In the genomic region with DNA sequence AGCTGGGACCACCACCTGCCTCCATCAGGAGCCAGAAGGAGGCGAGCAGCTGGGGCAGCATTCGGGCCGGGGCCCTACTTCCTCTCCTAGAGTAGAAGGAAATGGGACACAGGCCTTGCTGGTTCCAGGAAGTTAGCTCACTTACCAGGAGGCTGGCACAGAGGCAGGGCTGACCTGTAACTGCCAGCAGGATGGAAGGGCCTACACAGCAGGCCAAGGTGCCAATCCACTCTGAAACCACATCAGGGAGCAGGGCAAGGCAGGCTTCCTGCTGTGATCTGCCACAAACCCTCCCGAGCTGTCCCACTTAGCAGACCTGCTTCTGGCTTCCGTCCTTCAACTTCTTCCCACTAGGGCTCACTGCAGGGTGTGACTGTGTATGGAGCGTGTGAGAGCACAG, we compare ENCODE assay signal across 11 mouse cellular contexts. TPM values are rescaled to one million over a fixed set of nuclear protein-coding genes. Genes with fewer than 3 reads are reported as not detected.
DNase-seq lines count a peak whose midpoint lies in the region; ATAC-seq and TF ChIP-seq lines count a peak whose summit lies in the region.
"Had no signal": no experiment of that assay in that cellular context is flagged by ENCODE, and none has a peak within 500 bp of the region (broad histone marks: within the 10 kb centered on the region; RNA-seq: fewer than 3 reads in every experiment).

No protein-coding gene starts in this region.

- ATAC-seq in kidney, embryonic 15.5 days (replicated peaks; ENCODE audit: low FRiP score) = no peak; the same call in 1 of the 2 replicates
- ATAC-seq in common myeloid progenitor, adult 5-6 weeks (replicated peaks; ENCODE audit: low read depth, poor library complexity, severe bottlenecking) = peak; percentile 59
- ATAC-seq in lung, postnatal 0 days = peak; percentile 27
- ATAC-seq in frontal cortex, adult (ENCODE audit: low TSS enrichment) = no peak
- ATAC-seq: midbrain, embryonic 15.5 days had no signal

- DNase-seq in kidney, adult 2 months = no peak
- peak; percentile 51 for DNase-seq in lung, postnatal 0 days (ENCODE audit: low spot score)
- peak; percentile 63 for DNase-seq in thymus, adult 2 months
- DNase-seq in layer of hippocampus, postnatal 14 days (ENCODE audit: low spot score in 2 of 2) = no peak

- TF ChIP-seq CTCF in kidney, adult 2 months (conservative IDR thresholded peaks at IDR 0.05; ENCODE audit: insufficient read depth, insufficient read length, low read depth, low read length) = no peak
- no peak for TF ChIP-seq CTCF in lung, postnatal 0 days (IDR thresholded peaks at IDR 0.05)
- peak; percentile 59; the same call in 1 of the 2 replicates for TF ChIP-seq CTCF in thymus, adult 2 months (IDR thresholded peaks at IDR 0.05; ENCODE audit: borderline replicate concordance, control insufficient read depth, extremely low read depth, insufficient read depth, low read length, poor library complexity)

- no peak for TF ChIP-seq EP300 in lung, postnatal 0 days (IDR thresholded peaks at IDR 0.05)

- no peak overlapping the region for H3K4me2 ChIP-seq in kidney, embryonic 15.5 days
- H3K4me2 ChIP-seq in lung, postnatal 0 days (replicated peaks; ENCODE audit: low read depth, low read length) = no peak overlapping the region
- H3K4me2 ChIP-seq: hindbrain, embryonic 12.5 days; midbrain, embryonic 15.5 days had no signal

- no peak for TF ChIP-seq POLR2A in kidney, adult 2 months (IDR thresholded peaks at IDR 0.05; ENCODE audit: low read depth, low read length)
- peak; percentile 31; the same call in 1 of the 2 replicates for TF ChIP-seq POLR2A in thymus, adult 2 months (IDR thresholded peaks at IDR 0.05; ENCODE audit: control insufficient read depth, extremely low read depth, insufficient read depth, low read length, poor library complexity)

- H3K27ac ChIP-seq in kidney, embryonic 15.5 days = peak overlapping the region; percentile 61
- H3K27ac ChIP-seq in kidney, adult 2 months (ENCODE audit: insufficient read depth, low read depth, low read length) = no peak overlapping the region
- 0 out of 2 replicates have a peak overlapping the region, but pooled peaks have one; percentile 26 for H3K27ac ChIP-seq in lung, postnatal 0 days (ENCODE audit: low read length)
- peak overlapping the region; percentile 85 for H3K27ac ChIP-seq in thymus, adult 2 months (ENCODE audit: control insufficient read depth, insufficient read depth, low read length)
- H3K27ac ChIP-seq: hindbrain, embryonic 12.5 days; midbrain, embryonic 15.5 days had no signal

- H3K9me3 ChIP-seq in kidney, embryonic 15.5 days (replicated peaks) = no peaks in the 10 kb centered on the region
- H3K9me3 ChIP-seq in lung, postnatal 0 days (ENCODE audit: low read length) = no peaks in the 10 kb centered on the region
- H3K9me3 ChIP-seq: hindbrain, embryonic 12.5 days; midbrain, embryonic 15.5 days had no signal

- peaks cover 23% of the 10 kb centered on the region; the same call in 1 of the 2 replicates for H3K4me1 ChIP-seq in kidney, embryonic 15.5 days
- peaks cover 2% of the 10 kb centered on the region; the same call in 1 of the 2 replicates for H3K4me1 ChIP-seq in kidney, adult 2 months (ENCODE audit: control insufficient read depth, insufficient read depth, low read length)
- peaks cover 10% of the 10 kb centered on the region for H3K4me1 ChIP-seq in lung, postnatal 0 days (ENCODE audit: insufficient read depth, low read depth, low read length)
- peaks cover 58% of the 10 kb centered on the region for H3K4me1 ChIP-seq in thymus, adult 2 months (replicated peaks; ENCODE audit: control insufficient read depth, insufficient read depth, low read length)
- H3K4me1 ChIP-seq: midbrain, embryonic 15.5 days had no signal

- no peaks in the 10 kb centered on the region for H3K27me3 ChIP-seq in kidney, embryonic 15.5 days
- H3K27me3 ChIP-seq in kidney, adult 2 months (replicated peaks; ENCODE audit: control insufficient read depth, insufficient read depth, low read length) = no peaks in the 10 kb centered on the region
- no peaks in the 10 kb centered on the region for H3K27me3 ChIP-seq in lung, postnatal 0 days (replicated peaks; ENCODE audit: insufficient read depth, low read length)
- no peaks in the 10 kb centered on the region for H3K27me3 ChIP-seq in thymus, adult 2 months (ENCODE audit: control insufficient read depth, insufficient read depth, low read length)
- H3K27me3 ChIP-seq: hindbrain, embryonic 12.5 days; midbrain, embryonic 15.5 days had no signal

- peaks cover 59% of the 10 kb centered on the region for H3K36me3 ChIP-seq in kidney, embryonic 15.5 days
- no peaks in the 10 kb centered on the region; the same call in 1 of the 2 replicates for H3K36me3 ChIP-seq in kidney, adult 2 months (ENCODE audit: control insufficient read depth, insufficient read depth, low read length)
- 0 out of 2 replicates have a peak, but pooled peaks cover 11% of the 10 kb centered on the region for H3K36me3 ChIP-seq in lung, postnatal 0 days (ENCODE audit: insufficient read depth, low read length)
- no peaks in the 10 kb centered on the region for H3K36me3 ChIP-seq in thymus, adult 2 months (ENCODE audit: control insufficient read depth, insufficient read depth, low read length)

- 75% methylated on average over 6 of the region's 6 CpGs for WGBS in kidney, embryonic 15.5 days
- 59% methylated on average over 6 of the region's 6 CpGs for WGBS in kidney, adult 2 months
- 60% methylated on average over 6 of the region's 6 CpGs for WGBS in lung, postnatal 0 days
- 9% methylated on average over 6 of the region's 6 CpGs for WGBS in thymus, adult 2 months

- no peak overlapping the region for H3K4me3 ChIP-seq in kidney, embryonic 15.5 days (replicated peaks)
- no peak overlapping the region for H3K4me3 ChIP-seq in kidney, adult 2 months (ENCODE audit: insufficient read depth, low read depth, low read length)
- no peak overlapping the region for H3K4me3 ChIP-seq in lung, postnatal 0 days (ENCODE audit: low read depth, low read length)
- no peak overlapping the region for H3K4me3 ChIP-seq in thymus, adult 2 months (ENCODE audit: control insufficient read depth, insufficient read depth, low read length)
- H3K4me3 ChIP-seq: hindbrain, embryonic 12.5 days; midbrain, embryonic 15.5 days had no signal

- H3K9ac ChIP-seq in kidney, embryonic 15.5 days = no peak overlapping the region
- H3K9ac ChIP-seq in lung, postnatal 0 days (replicated peaks; ENCODE audit: low read depth) = no peak overlapping the region
- H3K9ac ChIP-seq: hindbrain, embryonic 12.5 days; midbrain, embryonic 15.5 days had no signal

RNA-seq across cellular contexts. Expression of gene Gm16181, which starts 1.7 kb away (rescaled TPM):
- 0.65 and 0.69 TPM in 2 replicates for polyA plus RNA-seq in kidney, embryonic 15.5 days (2015; fragmentation: Nextera tagmentation; extraction: Ambion mirVana)
- polyA plus RNA-seq in kidney, adult 2 months (2012; rRNA removed) = not detected in 2 replicates
- total RNA-seq in common myeloid progenitor, adult 5-6 weeks (2017) = not detected in 2 replicates
- 0.60 TPM in 1 of 2 replicates, not detected in the other for polyA plus RNA-seq in lung, postnatal 0 days (2015; fragmentation: Nextera tagmentation; extraction: Ambion mirVana)
- 0.29 TPM in 1 of 2 replicates, not detected in the other for polyA plus RNA-seq in thymus, adult 2 months (2012; rRNA removed)
- not detected for total RNA-seq in layer of hippocampus, postnatal 14 days (2021)
- total RNA-seq: layer of hippocampus, adult 8-10 months had no signal
- polyA plus RNA-seq: brain, embryonic 14.5 days had no signal

RNA-seq across cellular contexts. Expression of gene Atp6v1g2, which starts 11.2 kb away (rescaled TPM):
- 6.2 and 6.4 TPM in 2 replicates for polyA plus RNA-seq in kidney, embryonic 15.5 days (2015; fragmentation: Nextera tagmentation; extraction: Ambion mirVana)
- polyA plus RNA-seq in kidney, adult 2 months (2012; rRNA removed) = 6.6 and 6.7 TPM in 2 replicates
- 1.6 and 1.8 TPM in 2 replicates for total RNA-seq in common myeloid progenitor, adult 5-6 weeks (2017)
- 4.7 and 6.1 TPM in 2 replicates for polyA plus RNA-seq in lung, postnatal 0 days (2015; fragmentation: Nextera tagmentation; extraction: Ambion mirVana)
- 7.9 TPM in 2 replicates for polyA plus RNA-seq in thymus, adult 2 months (2012; rRNA removed)
- 100 to 1,000 TPM; 485 to 488 TPM for total RNA-seq in layer of hippocampus, postnatal 14 days (2021)

RNA-seq across cellular contexts. Expression of gene Nfkbil1, which starts 13.3 kb away (rescaled TPM):
- polyA plus RNA-seq in kidney, embryonic 15.5 days (2015; fragmentation: Nextera tagmentation; extraction: Ambion mirVana) = 11.3 and 12.4 TPM in 2 replicates
- 11.5 and 11.7 TPM in 2 replicates for polyA plus RNA-seq in kidney, adult 2 months (2012; rRNA removed)
- 5.2 and 7.0 TPM in 2 replicates for total RNA-seq in common myeloid progenitor, adult 5-6 weeks (2017)
- polyA plus RNA-seq in lung, postnatal 0 days (2015; fragmentation: Nextera tagmentation; extraction: Ambion mirVana) = 11.2 and 12.2 TPM in 2 replicates
- polyA plus RNA-seq in thymus, adult 2 months (2012; rRNA removed) = 34.2 and 41.3 TPM in 2 replicates
- total RNA-seq in layer of hippocampus, postnatal 14 days (2021) = 10 to 100 TPM; 13.2 to 14.5 TPM

RNA-seq across cellular contexts. Expression of gene Lta, which starts 17.1 kb away (rescaled TPM):
- 0.10 TPM in 1 of 2 replicates, not detected in the other for polyA plus RNA-seq in kidney, embryonic 15.5 days (2015; fragmentation: Nextera tagmentation; extraction: Ambion mirVana)
- 0.08 and 1.1 TPM in 2 replicates for polyA plus RNA-seq in kidney, adult 2 months (2012; rRNA removed)
- total RNA-seq in common myeloid progenitor, adult 5-6 weeks (2017) = not detected in 2 replicates
- 0.11 TPM in 1 of 2 replicates, not detected in the other for polyA plus RNA-seq in lung, postnatal 0 days (2015; fragmentation: Nextera tagmentation; extraction: Ambion mirVana)
- polyA plus RNA-seq in thymus, adult 2 months (2012; rRNA removed) = 14.4 and 14.5 TPM in 2 replicates
- total RNA-seq in layer of hippocampus, postnatal 14 days (2021) = 1 to 10 TPM in 1 of 2 experiments, under 1 TPM in 1; 0.62 to 1.1 TPM
- polyA plus RNA-seq: hindbrain, embryonic 12.5 days had no signal

RNA-seq across cellular contexts. Expression of gene Ddx39b, which starts 19.2 kb away (rescaled TPM):
- 531 and 538 TPM in 2 replicates for polyA plus RNA-seq in kidney, embryonic 15.5 days (2015; fragmentation: Nextera tagmentation; extraction: Ambion mirVana)
- polyA plus RNA-seq in kidney, adult 2 months (2012; rRNA removed) = 203 and 206 TPM in 2 replicates
- total RNA-seq in common myeloid progenitor, adult 5-6 weeks (2017) = 199 and 218 TPM in 2 replicates
- polyA plus RNA-seq in lung, postnatal 0 days (2015; fragmentation: Nextera tagmentation; extraction: Ambion mirVana) = 161 and 170 TPM in 2 replicates
- 778 and 831 TPM in 2 replicates for polyA plus RNA-seq in thymus, adult 2 months (2012; rRNA removed)
- total RNA-seq in layer of hippocampus, postnatal 14 days (2021) = 100 to 1,000 TPM; 234 to 244 TPM

Comparison
In these comparisons a context has a peak if more than half of its experiments do, and no peak if none do; other contexts are left out.
1. ATAC-seq: peak in common myeloid progenitor, adult 5-6 weeks (single experiment) and lung, postnatal 0 days (single experiment); none in kidney, embryonic 15.5 days (single experiment) and frontal cortex, adult (single experiment).
2. DNase-seq: peak in lung, postnatal 0 days (single experiment) and thymus, adult 2 months (single experiment); none in kidney, adult 2 months (single experiment) and layer of hippocampus, postnatal 14 days (0 of 2).